Mouse (Mus musculus): Measurements from ENCODE around the gene Gapvd1.
A peak's percentile ranks its signal among the peaks of the same experiment; 100 is the strongest.
"Not testable (repeated sequence)": the region's sequence is repeated elsewhere in the genome, so short reads cannot be mapped to it uniquely, and the experiment has no call there.

Gene Gapvd1

DNA sequence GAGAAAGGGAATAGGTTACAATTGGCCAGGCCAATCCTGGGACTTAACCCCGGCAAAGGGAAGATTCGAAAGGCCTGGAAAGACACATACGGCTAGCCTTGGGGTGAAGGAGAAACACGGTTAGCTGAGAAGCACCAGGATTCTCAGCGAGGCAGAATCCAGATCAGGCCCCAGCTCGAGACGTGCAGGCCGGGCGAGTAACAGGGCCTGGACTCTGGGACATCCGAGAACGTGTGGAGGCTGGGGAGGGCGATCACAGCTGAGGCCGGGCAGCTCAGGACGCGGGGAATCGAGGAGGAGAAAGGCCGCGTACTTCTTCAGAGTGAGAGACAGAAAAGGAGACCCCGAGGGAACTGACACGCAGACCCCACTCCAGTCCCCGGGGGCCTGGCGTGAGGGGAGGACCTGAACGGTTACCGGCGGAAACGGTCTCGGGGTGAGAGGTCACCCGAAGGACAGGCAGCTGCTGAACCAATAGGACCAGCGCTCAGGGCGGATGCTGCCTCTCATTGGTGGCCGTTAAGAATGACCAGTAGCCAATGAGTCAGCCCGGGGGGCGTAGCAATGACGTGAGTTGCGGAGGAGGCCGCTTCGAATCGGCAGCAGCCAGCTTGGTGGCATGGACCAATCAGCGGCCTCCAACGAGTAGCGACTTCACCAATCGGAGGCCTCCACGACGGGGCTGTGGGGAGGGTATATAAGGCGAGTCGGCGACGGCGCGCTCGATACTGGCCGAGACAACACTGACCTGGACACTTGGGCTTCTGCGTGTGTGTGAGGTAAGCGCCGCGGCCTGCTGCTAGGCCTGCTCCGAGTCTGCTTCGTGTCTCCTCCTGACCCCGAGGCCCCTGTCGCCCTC lies 16.6 kb upstream of the Gapvd1 start, which contains the start of gene Hspa5:
Hspa5 (plus strand) TSS at position 603 of the 859 bp plus-strand sequence.
- peak; percentile 99 for DNase-seq (ENCODE audit: inconsistent ontology term)

DNA sequence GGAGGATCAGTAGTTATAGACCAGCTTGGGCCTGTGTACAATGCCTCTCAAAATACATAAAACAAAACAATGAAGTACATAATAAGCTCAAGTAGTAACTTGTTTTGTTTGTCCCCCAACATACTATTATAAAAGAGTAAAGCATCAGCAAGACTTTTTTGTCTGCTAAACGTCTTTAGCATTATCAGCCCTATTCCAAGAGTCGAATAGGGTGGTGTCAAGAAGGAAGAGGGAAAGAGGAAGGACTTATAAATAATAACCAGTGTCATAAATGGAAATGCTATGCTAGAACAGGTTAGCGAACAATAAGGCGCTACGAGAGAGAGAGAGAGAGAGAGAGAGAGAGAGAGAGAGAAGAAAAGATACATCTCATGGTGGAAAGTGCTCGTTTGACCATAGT lies 15.9 kb upstream of the Gapvd1 start:
- DNase-seq (ENCODE audit: inconsistent ontology term), result no peak

DNA sequence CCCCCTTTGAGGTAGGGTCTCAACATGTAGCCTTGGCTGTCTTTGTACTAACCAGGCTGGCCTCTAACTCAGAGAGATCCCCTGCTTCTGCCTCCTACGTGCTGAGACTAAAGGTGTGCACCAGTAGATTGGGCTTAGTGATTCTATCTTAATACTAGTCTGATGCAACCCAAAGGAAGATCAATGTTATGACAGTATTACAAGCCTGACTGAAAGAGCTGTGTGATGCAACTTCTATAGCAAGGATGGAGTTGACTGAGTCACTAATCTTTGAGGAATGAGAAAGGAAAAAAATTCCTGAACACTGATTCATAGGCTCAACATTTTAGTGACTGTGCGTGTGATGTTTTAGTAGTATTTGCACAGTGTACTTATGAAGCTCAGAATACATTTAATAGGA lies 15.0 kb upstream of the Gapvd1 start:
- peak; percentile 65 for DNase-seq (ENCODE audit: inconsistent ontology term)

DNA sequence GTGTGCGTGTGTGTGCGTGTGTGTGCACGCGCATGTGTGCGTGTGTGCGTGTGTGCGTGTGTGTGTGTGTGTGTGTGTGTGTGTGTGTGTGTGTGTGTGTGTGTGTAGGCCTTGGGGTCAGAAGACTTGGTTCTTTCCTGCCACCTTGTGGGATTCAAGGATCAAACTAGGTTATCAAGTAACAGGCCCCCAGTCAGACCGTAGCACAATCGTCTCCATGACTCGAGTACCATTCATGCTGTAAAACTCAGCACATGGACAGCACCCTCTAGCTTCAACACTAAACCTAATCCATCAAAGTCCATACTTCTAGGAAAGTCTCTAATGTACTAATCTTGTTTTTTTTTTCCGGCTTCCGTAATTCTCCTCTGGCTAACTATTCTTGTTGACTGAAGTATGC lies 9.8 kb upstream of the Gapvd1 start:
- DNase-seq (ENCODE audit: inconsistent ontology term), result no peak

- no peak for DNase-seq (ENCODE audit: inconsistent ontology term)
These were observed 7.8 kb upstream of the Gapvd1 start for GRCm38 (mm10) chr2:34762872-34763271.

DNA sequence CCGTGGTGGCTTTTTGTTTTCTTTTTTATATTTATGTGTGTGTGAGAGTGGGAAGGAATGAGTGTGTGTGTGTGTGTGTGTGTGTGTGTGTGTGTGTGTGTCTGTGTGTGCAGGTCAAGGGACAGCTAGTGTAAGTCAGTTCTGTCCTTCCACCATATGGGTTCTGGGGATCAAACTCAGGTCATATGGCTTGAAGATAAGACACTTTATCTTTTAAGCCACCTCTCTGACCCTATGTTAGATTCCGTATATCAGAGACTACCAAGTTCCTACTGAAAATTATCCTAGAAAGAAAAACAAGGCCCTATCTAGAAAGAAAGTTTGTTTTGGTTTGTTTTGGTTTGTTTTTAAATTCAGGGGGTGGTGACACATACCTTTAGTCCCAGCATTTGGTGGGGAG lies 7.1 kb upstream of the Gapvd1 start:
- no peak for DNase-seq (ENCODE audit: inconsistent ontology term)

DNA sequence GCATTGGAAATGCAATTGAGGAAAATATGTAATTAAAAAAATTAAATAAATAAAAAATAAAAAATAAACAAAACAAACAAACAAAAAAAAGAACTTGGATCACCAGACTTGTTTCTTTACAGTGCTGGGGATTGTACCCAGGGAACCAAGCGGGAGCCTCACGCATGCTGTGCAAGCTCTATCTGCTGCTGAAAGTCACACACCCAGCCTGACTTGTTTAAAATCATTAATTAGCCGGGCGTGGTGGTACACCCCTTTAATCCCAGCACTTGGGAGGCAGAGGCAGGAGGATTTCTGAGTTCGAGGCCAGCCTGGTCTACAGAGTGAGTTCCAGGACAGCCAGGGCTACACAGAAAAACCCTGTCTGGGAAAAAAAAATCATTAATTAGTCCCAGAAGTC lies 6.2 kb upstream of the Gapvd1 start:
- not testable (repeated sequence) for DNase-seq (ENCODE audit: inconsistent ontology term)

- DNase-seq (ENCODE audit: inconsistent ontology term), result no peak
These were observed 2.3 kb upstream of the Gapvd1 start for GRCm38 (mm10) chr2:34757341-34757740.

GRCm38 (mm10) chr2:34753811-34754550 lies 1.1 kb downstream of the Gapvd1 start:
- peak; percentile 96 for DNase-seq (ENCODE audit: inconsistent ontology term)

DNA sequence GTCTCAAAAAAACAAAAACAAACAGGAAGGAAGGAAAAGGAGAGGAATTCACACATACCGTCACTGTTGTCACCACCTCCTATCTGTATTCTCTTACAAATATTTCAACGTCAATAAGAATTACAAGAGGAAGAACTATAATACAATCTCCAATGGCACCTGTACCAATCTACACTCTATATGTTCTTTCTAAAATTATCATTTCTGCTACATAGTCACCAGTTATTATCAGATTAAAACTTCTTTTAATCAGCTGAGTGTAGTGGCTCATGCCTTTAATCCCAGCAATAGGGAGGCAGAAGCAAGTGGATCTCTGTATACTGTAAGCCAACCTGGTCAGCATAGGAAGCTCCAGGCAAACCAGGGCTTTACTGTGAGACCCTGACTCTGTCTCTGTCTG lies 4.8 kb downstream of the Gapvd1 start:
- DNase-seq (ENCODE audit: inconsistent ontology term), result no peak

DNA sequence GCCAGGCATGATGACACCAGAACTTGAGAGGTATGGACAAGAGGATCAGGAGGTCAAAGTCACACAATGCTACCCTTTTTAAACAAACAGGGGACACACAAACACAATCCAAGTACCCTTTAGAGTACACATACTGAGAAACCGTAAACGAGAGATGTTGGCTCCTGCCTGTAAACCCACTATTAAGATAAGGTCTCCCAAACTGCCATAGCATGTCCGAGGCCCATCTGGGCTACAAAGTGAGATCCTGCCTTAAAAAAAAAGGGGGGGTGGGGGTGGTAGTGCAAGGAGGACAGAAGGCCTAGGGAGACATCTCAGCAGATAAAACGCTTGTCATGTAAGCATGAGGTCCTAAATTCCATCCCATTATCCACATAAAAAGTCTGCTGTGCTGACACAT lies 6.6 kb downstream of the Gapvd1 start:
- no peak for DNase-seq (ENCODE audit: inconsistent ontology term)

- DNase-seq (ENCODE audit: inconsistent ontology term), result no peak
These were observed 9.4 kb downstream of the Gapvd1 start for GRCm38 (mm10) chr2:34745673-34746072.

DNA sequence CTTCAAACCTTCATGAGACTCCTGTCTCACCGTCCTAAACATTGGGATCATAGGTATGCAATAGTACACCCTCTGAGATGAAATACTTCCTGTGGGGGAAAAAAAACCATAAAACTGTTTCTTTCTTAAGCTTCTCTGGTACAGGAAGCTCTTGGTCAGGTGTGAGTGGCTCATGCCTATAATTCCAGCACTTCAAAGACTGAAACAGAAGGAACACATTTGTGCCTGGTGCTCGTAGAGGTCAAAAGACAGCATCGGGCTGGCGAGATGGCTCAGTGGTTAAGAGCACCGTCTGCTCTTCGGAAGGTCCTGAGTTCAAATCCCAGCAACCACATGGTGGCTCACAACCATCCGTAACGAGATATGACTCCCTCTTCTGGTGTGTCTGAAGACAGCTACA lies 10.6 kb downstream of the Gapvd1 start:
- no peak for DNase-seq (ENCODE audit: inconsistent ontology term)

GRCm38 (mm10) chr2:34742675-34743074 lies 12.4 kb downstream of the Gapvd1 start:
- peak; percentile 2 for DNase-seq (ENCODE audit: inconsistent ontology term)

- no peak for DNase-seq (ENCODE audit: inconsistent ontology term)
These were observed 13.5 kb downstream of the Gapvd1 start for GRCm38 (mm10) chr2:34741390-34742159.

- DNase-seq (ENCODE audit: inconsistent ontology term), result no peak
These were observed 15.2 kb downstream of the Gapvd1 start for GRCm38 (mm10) chr2:34739684-34740391.

- DNase-seq (ENCODE audit: inconsistent ontology term), result no peak
These were observed 17.1 kb downstream of the Gapvd1 start for GRCm38 (mm10) chr2:34737911-34738310.

DNA sequence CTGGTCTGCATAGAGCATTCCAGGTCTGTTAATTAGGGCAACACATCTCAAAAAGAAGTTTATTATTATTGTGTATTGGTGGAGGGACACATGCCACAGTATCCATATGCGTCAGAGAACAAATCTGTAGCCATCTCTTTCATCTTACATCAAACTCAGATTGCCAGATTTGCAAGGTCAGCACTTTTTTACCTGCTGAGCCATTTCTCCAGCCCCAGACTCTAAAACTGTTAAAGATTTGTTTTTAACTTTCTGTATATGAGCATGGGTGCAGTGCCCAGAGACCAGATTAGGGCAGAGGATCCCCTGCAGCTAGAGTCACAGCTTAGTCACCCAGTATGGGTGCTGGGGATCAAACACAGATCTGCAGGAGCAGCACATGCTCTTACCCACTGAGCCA lies 18.4 kb downstream of the Gapvd1 start:
- no peak for DNase-seq (ENCODE audit: inconsistent ontology term)

DNA sequence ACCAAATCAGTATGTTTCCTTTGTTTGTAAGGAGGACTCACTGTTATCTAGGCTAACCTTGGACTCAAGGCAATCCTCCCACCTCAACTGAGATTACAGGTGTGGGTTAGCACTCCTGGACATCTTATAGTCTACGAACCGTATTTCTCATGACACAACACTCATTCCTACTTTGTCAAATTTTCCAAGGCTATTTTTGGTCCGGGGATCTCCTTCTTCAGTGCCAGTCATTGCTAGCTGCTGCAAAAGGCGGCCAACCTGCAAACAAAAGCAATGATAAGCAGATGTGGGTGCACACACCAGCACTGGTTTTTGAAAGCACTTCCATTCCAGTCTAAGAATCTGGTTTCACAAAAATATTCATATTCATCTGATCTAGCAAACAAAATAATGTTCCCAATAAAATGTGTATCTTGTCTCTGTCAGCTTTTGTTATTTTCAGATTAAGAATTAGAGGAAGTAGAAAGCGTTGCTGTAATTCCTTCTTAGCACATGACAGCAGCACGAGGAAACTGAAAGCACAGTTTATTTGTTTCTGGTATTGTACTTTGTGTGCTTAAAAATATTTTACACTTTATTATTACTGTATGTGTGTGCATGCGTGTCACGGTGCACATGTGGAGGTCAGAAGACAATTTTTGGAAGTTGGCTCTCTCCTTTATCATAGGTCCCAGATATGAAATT lies 27.8 kb downstream of the Gapvd1 start:
- DNase-seq (ENCODE audit: inconsistent ontology term), result no peak

- DNase-seq (ENCODE audit: inconsistent ontology term), result no peak
These were observed 29.8 kb downstream of the Gapvd1 start for GRCm38 (mm10) chr2:34725269-34725668.

GRCm38 (mm10) chr2:34718196-34718595 lies 36.8 kb downstream of the Gapvd1 start:
- DNase-seq (ENCODE audit: inconsistent ontology term), result no peak

All from Muller cell, postnatal 12 days (primary cell).